Mouse (Mus musculus): ENCODE measurements around the gene Relch. TPM values are rescaled to one million over a fixed set of nuclear protein-coding genes. Genes with fewer than 3 reads are reported as not detected.
"Not testable (repeated sequence)": the region's sequence is repeated elsewhere in the genome, so short reads cannot be mapped to it uniquely, and the experiment has no call there.

The Relch gene
- polyA plus RNA-seq, 1 experiment from 2014 or later = 16.3 TPM

GRCm38 (mm10) chr1:105752944-105753343 lies 89.3 kb downstream of the Relch start:
- Histone ChIP-seq H3K4me2 (ENCODE audit: low read depth, low read length) (no peak overlapping the region), H3K27ac (ENCODE audit: low read length) (no peak overlapping the region), H3K4me1 (ENCODE audit: control insufficient read depth, insufficient read depth, low read length) (no peaks in the 10 kb centered on the region), H3K9me3 (replicated peaks; ENCODE audit: control insufficient read depth, low read length) (no peaks in the 10 kb centered on the region), H3K9ac (ENCODE audit: low read length) (no peak overlapping the region), H3K27me3 (ENCODE audit: control insufficient read depth, insufficient read depth, low read length) (no peaks in the 10 kb centered on the region), H3K36me3 (ENCODE audit: control insufficient read depth, insufficient read depth) (peaks cover 9% of the 10 kb centered on the region), H3K4me3 (ENCODE audit: low read length) (no peak overlapping the region)
- 96% methylated on average over 1 of the region's 1 CpGs for WGBS
- ATAC-seq (replicated peaks; ENCODE audit: extremely low read depth, insufficient read depth, low FRiP score) = no peak

DNA sequence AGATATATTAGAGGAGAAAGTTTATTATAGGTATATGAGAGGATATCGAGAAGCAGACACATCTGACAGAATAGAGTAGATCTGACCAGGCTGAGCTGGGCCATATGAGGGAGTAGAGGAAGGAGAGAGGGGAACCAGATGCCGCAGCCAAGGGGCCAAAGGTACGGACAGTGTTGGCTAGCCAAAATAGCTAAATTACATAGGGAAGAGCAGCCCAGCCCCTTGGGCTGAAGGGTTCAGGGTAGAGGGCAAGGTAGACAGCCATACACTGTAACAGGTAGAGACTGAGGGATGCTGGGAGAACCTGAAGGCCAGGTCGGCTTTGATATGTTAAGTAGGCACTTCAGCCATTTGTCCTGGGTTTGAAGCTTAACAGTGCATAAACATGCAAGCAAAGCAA lies 95.1 kb downstream of the Relch start:
- H3K9ac ChIP-seq (ENCODE audit: low read length) = no peak overlapping the region
- no peak for ATAC-seq (replicated peaks; ENCODE audit: extremely low read depth, insufficient read depth, low FRiP score)
- 87% methylated on average over 4 of the region's 4 CpGs for WGBS
- peaks cover 8% of the 10 kb centered on the region; the same call in 1 of the 2 replicates for H3K9me3 ChIP-seq (replicated peaks; ENCODE audit: control insufficient read depth, low read length)
- peaks cover 3% of the 10 kb centered on the region; the same call in 1 of the 2 replicates for H3K36me3 ChIP-seq (ENCODE audit: control insufficient read depth, insufficient read depth)
- no peak overlapping the region for H3K4me2 ChIP-seq (ENCODE audit: low read depth, low read length)
- H3K4me3 ChIP-seq (ENCODE audit: low read length) = no peak overlapping the region
- no peaks in the 10 kb centered on the region for H3K27me3 ChIP-seq (ENCODE audit: control insufficient read depth, insufficient read depth, low read length)
- H3K27ac ChIP-seq (ENCODE audit: low read length) = no peak overlapping the region
- no peaks in the 10 kb centered on the region for H3K4me1 ChIP-seq (ENCODE audit: control insufficient read depth, insufficient read depth, low read length)

DNA sequence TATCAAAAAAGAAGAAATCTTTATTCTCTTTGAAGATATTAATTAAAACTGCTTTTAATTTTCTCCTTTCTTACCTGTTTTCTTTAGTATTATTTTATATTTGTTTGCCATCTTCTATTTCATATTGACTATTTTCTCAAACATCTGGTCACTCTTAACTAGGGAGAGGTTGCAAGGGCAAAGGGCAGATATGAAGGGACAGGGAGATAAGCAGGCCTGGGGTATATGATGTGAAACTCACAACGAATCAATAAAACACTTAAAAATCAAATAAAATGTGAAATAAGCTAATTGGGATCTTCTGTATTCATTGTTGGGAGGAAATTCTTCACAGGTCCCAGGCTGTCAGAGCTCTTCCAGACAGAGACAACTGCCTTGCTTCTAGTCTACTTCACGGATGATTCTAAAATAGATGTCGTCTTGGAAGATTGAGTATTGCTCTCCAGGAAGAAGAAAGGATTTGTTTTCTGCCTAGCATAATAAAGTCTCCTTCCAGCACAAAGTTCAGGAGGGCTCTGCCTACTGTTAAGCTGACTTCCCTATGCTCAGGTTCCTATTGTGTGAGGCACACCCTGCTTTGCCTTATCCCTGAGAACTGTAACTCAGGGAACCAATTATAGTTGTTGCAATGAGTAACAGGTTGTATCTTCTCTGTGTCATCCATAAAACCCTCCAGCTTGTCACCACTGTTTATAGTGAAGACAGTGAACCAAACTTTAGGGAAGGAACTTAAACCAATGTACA lies 95.9 kb downstream of the Relch start:
- H3K27me3 ChIP-seq (ENCODE audit: control insufficient read depth, insufficient read depth, low read length) = no peaks in the 10 kb centered on the region
- H3K36me3 ChIP-seq (ENCODE audit: control insufficient read depth, insufficient read depth) = no peaks in the 10 kb centered on the region
- H3K9me3 ChIP-seq (replicated peaks; ENCODE audit: control insufficient read depth, low read length) = peaks cover 8% of the 10 kb centered on the region; the same call in 1 of the 2 replicates
- H3K27ac ChIP-seq (ENCODE audit: low read length) = no peak overlapping the region
- no peaks in the 10 kb centered on the region for H3K4me1 ChIP-seq (ENCODE audit: control insufficient read depth, insufficient read depth, low read length)
- H3K9ac ChIP-seq (ENCODE audit: low read length) = no peak overlapping the region
- no peak for ATAC-seq (replicated peaks; ENCODE audit: extremely low read depth, insufficient read depth, low FRiP score)
- H3K4me3 ChIP-seq (ENCODE audit: low read length) = no peak overlapping the region
- no peak overlapping the region for H3K4me2 ChIP-seq (ENCODE audit: low read depth, low read length)
- 88% methylated on average over 3 of the region's 3 CpGs for WGBS

DNA sequence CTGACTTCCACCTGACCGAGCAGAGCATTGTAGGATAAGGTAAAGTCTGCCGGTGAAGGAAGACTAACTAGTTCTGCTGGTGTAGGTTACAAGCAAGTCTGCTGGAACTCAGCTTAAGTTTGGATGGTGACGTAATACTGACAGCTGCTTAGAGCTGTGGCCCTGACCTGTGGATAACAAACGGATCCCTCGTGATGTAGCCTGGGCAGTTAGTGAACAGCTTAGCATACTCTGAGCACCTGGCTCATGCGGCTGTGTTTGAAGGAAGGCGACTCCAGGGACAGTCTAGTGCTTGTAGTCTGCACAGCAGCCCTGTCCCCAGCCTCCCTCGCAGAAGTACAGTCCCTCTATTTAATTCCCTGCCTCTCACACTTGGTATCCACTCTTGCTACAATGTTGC lies 101.9 kb downstream of the Relch start:
- 59% methylated on average over 8 of the region's 8 CpGs for WGBS
- no peak for ATAC-seq (replicated peaks; ENCODE audit: extremely low read depth, insufficient read depth, low FRiP score)

GRCm38 (mm10) chr1:105766099-105766498 lies 102.4 kb downstream of the Relch start:
- WGBS = 74% methylated on average over 9 of the region's 9 CpGs

More for the DNA sequence above, 101.9 kb downstream of the Relch start:
- Histone ChIP-seq H3K4me2 (ENCODE audit: low read depth, low read length) (no peak overlapping the region), H3K4me1 (ENCODE audit: control insufficient read depth, insufficient read depth, low read length) (no peaks in the 10 kb centered on the region; the same call in 1 of the 2 replicates), H3K36me3 (ENCODE audit: control insufficient read depth, insufficient read depth) (no peaks in the 10 kb centered on the region), H3K9me3 (replicated peaks; ENCODE audit: control insufficient read depth, low read length) (peaks cover 8% of the 10 kb centered on the region; the same call in 1 of the 2 replicates), H3K4me3 (ENCODE audit: low read length) (no peak overlapping the region), H3K27ac (ENCODE audit: low read length) (no peak overlapping the region), H3K27me3 (ENCODE audit: control insufficient read depth, insufficient read depth, low read length) (no peaks in the 10 kb centered on the region), H3K9ac (ENCODE audit: low read length) (no peak overlapping the region)

GRCm38 (mm10) chr1:105768397-105768796 lies 104.7 kb downstream of the Relch start:
- Histone ChIP-seq H3K36me3 (ENCODE audit: control insufficient read depth, insufficient read depth) (no peaks in the 10 kb centered on the region), H3K27me3 (ENCODE audit: control insufficient read depth, insufficient read depth, low read length) (no peaks in the 10 kb centered on the region), H3K9me3 (replicated peaks; ENCODE audit: control insufficient read depth, low read length) (peaks cover under 1% of the 10 kb centered on the region; the same call in 1 of the 2 replicates), H3K27ac (ENCODE audit: low read length) (no peak overlapping the region), H3K4me3 (ENCODE audit: low read length) (no peak overlapping the region), H3K4me2 (ENCODE audit: low read depth, low read length) (no peak overlapping the region), H3K4me1 (ENCODE audit: control insufficient read depth, insufficient read depth, low read length) (peaks cover 4% of the 10 kb centered on the region; the same call in 1 of the 2 replicates), H3K9ac (ENCODE audit: low read length) (no peak overlapping the region)
- no peak for ATAC-seq (replicated peaks; ENCODE audit: extremely low read depth, insufficient read depth, low FRiP score)
- WGBS = 80% methylated on average over 2 of the region's 2 CpGs

More at GRCm38 (mm10) chr1:105766099-105766498, 102.4 kb downstream of the Relch start:
- not testable (repeated sequence) for H3K27me3 ChIP-seq (ENCODE audit: control insufficient read depth, insufficient read depth, low read length); H3K9me3 ChIP-seq (replicated peaks; ENCODE audit: control insufficient read depth, low read length); H3K27ac ChIP-seq (ENCODE audit: low read length); H3K4me3 ChIP-seq (ENCODE audit: low read length); ATAC-seq (replicated peaks; ENCODE audit: extremely low read depth, insufficient read depth, low FRiP score); H3K4me2 ChIP-seq (ENCODE audit: low read depth, low read length); H3K4me1 ChIP-seq (ENCODE audit: control insufficient read depth, insufficient read depth, low read length); H3K9ac ChIP-seq (ENCODE audit: low read length); H3K36me3 ChIP-seq (ENCODE audit: control insufficient read depth, insufficient read depth)

GRCm38 (mm10) chr1:105770685-105771084 lies 107.0 kb downstream of the Relch start:
- H3K4me1 ChIP-seq (ENCODE audit: control insufficient read depth, insufficient read depth, low read length) = peaks cover 4% of the 10 kb centered on the region; the same call in 1 of the 2 replicates
- 48% methylated on average over 2 of the region's 2 CpGs for WGBS
- H3K4me2 ChIP-seq (ENCODE audit: low read depth, low read length) = no peak overlapping the region

DNA sequence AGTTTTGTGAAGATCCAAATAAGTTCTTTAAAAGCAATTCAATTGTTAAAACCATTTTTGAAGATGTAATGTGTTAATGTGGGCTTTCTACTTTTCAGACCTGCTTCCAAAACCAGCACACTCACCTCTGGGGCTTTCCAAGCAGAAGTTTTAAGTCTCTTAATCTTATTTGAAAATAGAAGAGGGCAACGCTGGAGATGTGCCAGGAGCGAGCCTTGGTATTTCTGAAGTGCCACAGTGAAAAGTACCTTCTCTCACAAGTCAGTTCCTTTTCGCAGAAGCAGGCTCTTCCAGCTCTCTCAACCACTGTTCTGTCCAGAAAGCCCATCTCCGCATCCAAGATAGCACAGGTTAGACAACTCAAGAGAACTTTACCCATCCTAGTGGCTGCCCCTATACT lies 112.8 kb downstream of the Relch start:
- no peak for ATAC-seq (replicated peaks; ENCODE audit: extremely low read depth, insufficient read depth, low FRiP score)
- Histone ChIP-seq H3K27ac (ENCODE audit: low read length) (no peak overlapping the region), H3K4me2 (ENCODE audit: low read depth, low read length) (no peak overlapping the region), H3K27me3 (ENCODE audit: control insufficient read depth, insufficient read depth, low read length) (peaks cover 9% of the 10 kb centered on the region), H3K4me3 (ENCODE audit: low read length) (no peak overlapping the region), H3K9ac (ENCODE audit: low read length) (no peak overlapping the region), H3K9me3 (replicated peaks; ENCODE audit: control insufficient read depth, low read length) (no peaks in the 10 kb centered on the region), H3K36me3 (ENCODE audit: control insufficient read depth, insufficient read depth) (no peaks in the 10 kb centered on the region), H3K4me1 (ENCODE audit: control insufficient read depth, insufficient read depth, low read length) (peaks cover 5% of the 10 kb centered on the region; the same call in 1 of the 2 replicates)
- 74% methylated on average over 4 of the region's 4 CpGs for WGBS

More at GRCm38 (mm10) chr1:105770685-105771084, 107.0 kb downstream of the Relch start:
- no peak overlapping the region for H3K4me3 ChIP-seq (ENCODE audit: low read length)
- ATAC-seq (replicated peaks; ENCODE audit: extremely low read depth, insufficient read depth, low FRiP score) = no peak
- H3K27me3 ChIP-seq (ENCODE audit: control insufficient read depth, insufficient read depth, low read length) = no peaks in the 10 kb centered on the region
- no peaks in the 10 kb centered on the region for H3K36me3 ChIP-seq (ENCODE audit: control insufficient read depth, insufficient read depth)
- H3K9me3 ChIP-seq (replicated peaks; ENCODE audit: control insufficient read depth, low read length) = no peaks in the 10 kb centered on the region
- no peak overlapping the region for H3K27ac ChIP-seq (ENCODE audit: low read length)
- no peak overlapping the region for H3K9ac ChIP-seq (ENCODE audit: low read length)

GRCm38 (mm10) chr1:105780079-105780456 lies 116.4 kb downstream of the Relch start:
- Histone ChIP-seq H3K4me1 (ENCODE audit: control insufficient read depth, insufficient read depth, low read length) (peaks cover 5% of the 10 kb centered on the region; the same call in 1 of the 2 replicates), H3K9me3 (replicated peaks; ENCODE audit: control insufficient read depth, low read length) (no peaks in the 10 kb centered on the region), H3K4me2 (ENCODE audit: low read depth, low read length) (peak overlapping the region; percentile 93), H3K27ac (ENCODE audit: low read length) (no peak overlapping the region), H3K4me3 (ENCODE audit: low read length) (peak overlapping the region; percentile 61), H3K9ac (ENCODE audit: low read length) (peak overlapping the region; percentile 65), H3K36me3 (ENCODE audit: control insufficient read depth, insufficient read depth) (no peaks in the 10 kb centered on the region), H3K27me3 (ENCODE audit: control insufficient read depth, insufficient read depth, low read length) (peaks cover 16% of the 10 kb centered on the region)
- ATAC-seq (replicated peaks; ENCODE audit: extremely low read depth, insufficient read depth, low FRiP score) = peak; percentile 45; the same call in 1 of the 2 replicates
- WGBS = 37% methylated on average over 12 of the region's 12 CpGs
